Mouse (Mus musculus) MEL (cell line): ENCODE data around the gene Stmn1. TPM values are rescaled to one million over a fixed set of nuclear protein-coding genes. Genes with fewer than 3 reads are reported as not detected.

Source experiments
- DNase-seq: peaks from one replicate; pipeline ENCODE4 v3.0.0; 2011; ENCODE audit warnings: low read depth, low spot score
- H3K27ac ChIP-seq: 2 replicates; pipeline ENCODE4 v1.5.1; 2012; ENCODE audit warnings: low read depth, mild to moderate bottlenecking, control low read depth, low read length, moderate library complexity; ENCODE audit not compliant: control insufficient read depth
- H3K27me3 ChIP-seq, 2 experiments: fragments of 150-350 bp in 1 of 2; sonication (generic) in 1 of 2; 2 replicates each; pipeline ENCODE4 v1.6.1; 2012; ENCODE audit warnings: low read length in 2 of 2, mild to moderate bottlenecking in 2 of 2, improper control_type of control experiment in 1 of 2, moderate library complexity in 1 of 2; ENCODE audit not compliant: insufficient read depth in 2 of 2, control insufficient read depth in 1 of 2
- H3K36me3 ChIP-seq, 2 experiments: 2 replicates each; pipeline ENCODE4 v1.6.1; 2012 to 2014; ENCODE audit warnings: low read length in 2 of 2, improper control_type of control experiment in 1 of 2, inconsistent platforms in 1 of 2, mild to moderate bottlenecking in 1 of 2; ENCODE audit not compliant: insufficient read depth in 2 of 2, control insufficient read depth in 1 of 2
- H3K4me1 ChIP-seq, 2 experiments: fragments of 150-350 bp in 1 of 2; sonication (generic) in 1 of 2; 2 replicates each; pipeline ENCODE4 v1.6.1; 2012; ENCODE audit warnings: low read length in 2 of 2, improper control_type of control experiment in 1 of 2, mild to moderate bottlenecking in 1 of 2; ENCODE audit not compliant: insufficient read depth in 2 of 2, control insufficient read depth in 1 of 2
- H3K4me3 ChIP-seq, 2 experiments: fragments of 150-350 bp in 1 of 2; sonication (generic) in 1 of 2; 2 replicates each; pipeline ENCODE4 v1.5.1; 2012; ENCODE audit warnings: low read depth in 2 of 2, low read length in 2 of 2, mild to moderate bottlenecking in 2 of 2, moderate library complexity in 2 of 2, control low read depth in 1 of 2, improper control_type of control experiment in 1 of 2; ENCODE audit not compliant: control insufficient read depth in 1 of 2, insufficient read depth in 1 of 2
- H3K79me2 ChIP-seq: 2 replicates; pipeline ENCODE4 v1.6.1; 2012; ENCODE audit warnings: mild to moderate bottlenecking, low read length, moderate library complexity; ENCODE audit not compliant: control insufficient read depth, poor library complexity, insufficient read depth
- H3K9ac ChIP-seq: 2 replicates; pipeline ENCODE4 v1.6.1; 2012; ENCODE audit warnings: low read depth, mild to moderate bottlenecking, control low read depth, low read length, moderate library complexity; ENCODE audit not compliant: control insufficient read depth, poor library complexity, severe bottlenecking
- H3K9me3 ChIP-seq: fragments of 150-350 bp; sonication (generic); replicated peaks from 2 replicates; pipeline ENCODE4 v1.6.1; 2012; ENCODE audit warnings: mild to moderate bottlenecking, low read length, improper control_type of control experiment, moderate library complexity; ENCODE audit not compliant: insufficient read depth
- BHLHE40 ChIP-seq: IDR thresholded peaks from 2 replicates; pipeline ENCODE4 v1.6.1; 2012; ENCODE audit warnings: low read depth, mild to moderate bottlenecking, inconsistent platforms, low read length, improper control_type of control experiment, borderline replicate concordance
- CHD2 ChIP-seq: IDR thresholded peaks from 2 replicates; pipeline ENCODE4 v1.6.1; 2011; ENCODE audit warnings: low read length, improper control_type of control experiment
- EP300 ChIP-seq, 2 experiments: IDR thresholded peaks; 2 replicates each; pipeline ENCODE4 v1.6.1; 2011; ENCODE audit warnings: improper control_type of control experiment in 2 of 2, low read length in 2 of 2, low read depth in 1 of 2, mild to moderate bottlenecking in 1 of 2
- ETS1 ChIP-seq: IDR thresholded peaks from 2 replicates; pipeline ENCODE4 v1.6.1; 2012; ENCODE audit warnings: low read depth, mild to moderate bottlenecking, inconsistent platforms, low read length, improper control_type of control experiment, moderate library complexity
- GATA1 ChIP-seq: IDR thresholded peaks from 2 replicates; pipeline ENCODE4 v1.6.1; 2011; ENCODE audit warnings: low read depth, low read length, improper control_type of control experiment
- KAT2A ChIP-seq: conservative IDR thresholded peaks from 2 replicates; pipeline ENCODE4 v1.6.1; 2012; ENCODE audit warnings: low read depth, low read length, improper control_type of control experiment, inconsistent platforms
- MAFK ChIP-seq: IDR thresholded peaks from 2 replicates; pipeline ENCODE4 v1.6.1; 2011; ENCODE audit warnings: low read depth, mild to moderate bottlenecking, low read length, improper control_type of control experiment, borderline replicate concordance
- MEF2A ChIP-seq: IDR thresholded peaks from 2 replicates; pipeline ENCODE4 v1.6.1; 2014; ENCODE audit warnings: low read depth, mild to moderate bottlenecking, inconsistent platforms, low read length, improper control_type of control experiment; ENCODE audit not compliant: poor library complexity, insufficient replicate concordance, severe bottlenecking; ENCODE audit errors: extremely low read depth
- MYB ChIP-seq: IDR thresholded peaks from 2 replicates; pipeline ENCODE4 v1.6.1; 2011; ENCODE audit warnings: mild to moderate bottlenecking, low read depth, low read length, improper control_type of control experiment
- MYC ChIP-seq: IDR thresholded peaks from 2 replicates; pipeline ENCODE4 v1.6.1; 2011; ENCODE audit warnings: low read depth, mild to moderate bottlenecking, low read length, improper control_type of control experiment, moderate library complexity
- NELFE ChIP-seq: IDR thresholded peaks from 2 replicates; pipeline ENCODE4 v1.6.1; 2011; ENCODE audit warnings: low read depth, low read length, improper control_type of control experiment
- POLR2A ChIP-seq, 2 experiments: IDR thresholded peaks; 2 replicates each; pipeline ENCODE4 v1.6.1; 2011 to 2012; ENCODE audit warnings: low read length in 2 of 2, mild to moderate bottlenecking in 2 of 2, control low read depth in 1 of 2, improper control_type of control experiment in 1 of 2, low read depth in 1 of 2, moderate library complexity in 1 of 2; ENCODE audit not compliant: control insufficient read depth in 1 of 2, insufficient read depth in 1 of 2, poor library complexity in 1 of 2
- POLR2AphosphoS2 ChIP-seq: IDR thresholded peaks from 2 replicates; pipeline ENCODE4 v1.6.1; 2011; ENCODE audit warnings: low read length, improper control_type of control experiment
- RCOR1 ChIP-seq: IDR thresholded peaks from 2 replicates; pipeline ENCODE4 v1.6.1; 2012; ENCODE audit warnings: low read depth, mild to moderate bottlenecking, inconsistent platforms, low read length, improper control_type of control experiment
- SIN3A ChIP-seq: IDR thresholded peaks from 2 replicates; pipeline ENCODE4 v1.6.1; 2012; ENCODE audit warnings: low read length, improper control_type of control experiment, inconsistent platforms
- TAL1 ChIP-seq: IDR thresholded peaks from 2 replicates; pipeline ENCODE4 v1.6.1; 2012; ENCODE audit warnings: mild to moderate bottlenecking, inconsistent platforms, low read length, moderate library complexity, mixed read lengths
- TBP ChIP-seq: IDR thresholded peaks from 2 replicates; pipeline ENCODE4 v1.8.0; 2011; ENCODE audit warnings: low read depth, low read length, improper control_type of control experiment
- TCF12 ChIP-seq: IDR thresholded peaks from 2 replicates; pipeline ENCODE4 v1.6.1; 2014; ENCODE audit warnings: low read depth, mild to moderate bottlenecking, inconsistent platforms, low read length, improper control_type of control experiment, moderate library complexity
- UBTF ChIP-seq: IDR thresholded peaks from 2 replicates; pipeline ENCODE4 v1.6.1; 2012; ENCODE audit warnings: low read depth, mild to moderate bottlenecking, inconsistent platforms, low read length, improper control_type of control experiment, moderate library complexity, borderline replicate concordance; ENCODE audit not compliant: insufficient read depth
- USF2 ChIP-seq, 2 experiments: IDR thresholded peaks; 2 replicates each; pipeline ENCODE4 v1.6.1; 2011 to 2012; ENCODE audit warnings: improper control_type of control experiment in 2 of 2, low read length in 2 of 2, borderline replicate concordance in 1 of 2, inconsistent platforms in 1 of 2, low read depth in 1 of 2, mild to moderate bottlenecking in 1 of 2; ENCODE audit not compliant: insufficient read depth in 1 of 2
- ZNF384 ChIP-seq: IDR thresholded peaks from 2 replicates; pipeline ENCODE4 v1.6.1; 2012; ENCODE audit warnings: low read depth, mild to moderate bottlenecking, inconsistent platforms, low read length, improper control_type of control experiment
- polyA plus RNA-seq, 2 experiments: library from polyadenylated mRNA; stranded (reverse) in 1 of 2; unstranded in 1 of 2; fragments of >175 nt in 1 of 2; fragments of >200 nt in 1 of 2; gene quantifications; 2 replicates each; pipeline versions ENCODE4 v1.2.1 to v1.2.4; 2012; ENCODE audit warnings: low replicate concordance in 2 of 2, low read depth in 1 of 2; ENCODE audit not compliant: insufficient read length in 2 of 2, insufficient read depth in 1 of 2, missing spikeins in 1 of 2
- total RNA-seq: library from RNA; depleted of rRNA; stranded (reverse); fragments of 300-350 nt; gene quantifications from 2 replicates; pipeline ENCODE4 v1.2.3, GENCODE M21; 2012

The Stmn1 gene
- total and polyA plus RNA-seq, 3 experiments: 214 to 350 TPM; not detected in 1

- no peak for TF ChIP-seq MEF2A
- TF ChIP-seq POLR2A (IDR thresholded peaks at IDR 0.05; ENCODE audit: control insufficient read depth in 1 of 2, insufficient read depth in 1 of 2, low read depth in 1 of 2, low read length in 2 of 2, poor library complexity in 1 of 2): no peak; a peak in 1 of 4 replicates
- no peak for TF ChIP-seq TAL1
- 0 out of 2 replicates have a peak, but pooled peaks have one; percentile 38 for TF ChIP-seq NELFE
- TF ChIP-seq CHD2: no peak
- peak; percentile 90 for TF ChIP-seq MYC
- no peak for TF ChIP-seq POLR2AphosphoS2
- no peak for TF ChIP-seq RCOR1
- no peak for TF ChIP-seq KAT2A
- TF ChIP-seq, all 39 proteins: peak for 12
Observed at GRCm38 (mm10) chr4:134460277-134460676, 7.8 kb upstream of the Stmn1 start (continued).

- no peak overlapping the region for H3K4me3 ChIP-seq
- H3K79me2 ChIP-seq: no peaks in the 10 kb centered on the region
- H3K27me3 ChIP-seq: no peaks in the 10 kb centered on the region
- H3K9ac ChIP-seq: no peak overlapping the region
- peak; percentile 50 for DNase-seq
- H3K9me3 ChIP-seq: no peaks in the 10 kb centered on the region
- H3K36me3 ChIP-seq: peaks cover 0 to 11% of the 10 kb centered on the region in 2 experiments; a peak in 2 of 4 replicates
- H3K27ac ChIP-seq: no peak overlapping the region
- peaks cover 7 to 14% of the 10 kb centered on the region in 2 experiments for H3K4me1 ChIP-seq
- TF ChIP-seq RCOR1: peak; percentile 59
- peak; percentile 70 for TF ChIP-seq ETS1
- TF ChIP-seq UBTF: 0 out of 2 replicates have a peak, but pooled peaks have one; percentile 88
- no peak for TF ChIP-seq MYB
- peak; percentile 86 for TF ChIP-seq GATA1
- TF ChIP-seq USF2 (IDR thresholded peaks at IDR 0.05; ENCODE audit: borderline replicate concordance in 1 of 2, insufficient read depth in 1 of 2, low read depth in 1 of 2, low read length in 2 of 2): no peak
- 0 out of 2 replicates have a peak, but pooled peaks have one; percentile 11 for TF ChIP-seq TCF12
- peak; percentile 32 to 56; a peak in 3 of 4 replicates for TF ChIP-seq EP300 (IDR thresholded peaks at IDR 0.05; ENCODE audit: low read depth in 1 of 2, low read length in 2 of 2)
- no peak for TF ChIP-seq SIN3A
- 0 out of 2 replicates have a peak, but pooled peaks have one; percentile 32 for TF ChIP-seq ZNF384
- peak; percentile 91 for TF ChIP-seq TBP
- 0 out of 2 replicates have a peak, but pooled peaks have one; percentile 15 for TF ChIP-seq MAFK
- TF ChIP-seq BHLHE40: 0 out of 2 replicates have a peak, but pooled peaks have one; percentile 28
- TF ChIP-seq, all 39 proteins: peak for 10
Observed at GRCm38 (mm10) chr4:134461252-134461651, 6.9 kb upstream of the Stmn1 start.
